Mouse (Mus musculus): ENCODE results near the gene Tubd1. TPM values are rescaled to one million over a fixed set of nuclear protein-coding genes. Genes with fewer than 3 reads are reported as not detected.
"Not testable (repeated sequence)": the region's sequence is repeated elsewhere in the genome, so short reads cannot be mapped to it uniquely, and the experiment has no call there.

Gene Tubd1
- polyA plus RNA-seq, 1 experiment from 2014 or later, result 7.7 TPM

- no peak for ATAC-seq
- no peaks in the 10 kb centered on the region for H3K9me3 ChIP-seq (ENCODE audit: control insufficient read depth, low read length)
- no peak overlapping the region for H3K4me2 ChIP-seq (ENCODE audit: low read length)
- WGBS, result 91% methylated on average over 7 of the region's 7 CpGs
- peaks cover 37% of the 10 kb centered on the region for H3K36me3 ChIP-seq (ENCODE audit: control insufficient read depth, insufficient read depth, low read length)
- no peaks in the 10 kb centered on the region for H3K27me3 ChIP-seq (replicated peaks; ENCODE audit: control insufficient read depth, insufficient read depth, low read length)
- no peak overlapping the region for H3K27ac ChIP-seq (ENCODE audit: low read depth, low read length)
- no peaks in the 10 kb centered on the region for H3K4me1 ChIP-seq (ENCODE audit: control insufficient read depth, insufficient read depth, low read depth, low read length)
- H3K9ac ChIP-seq (ENCODE audit: low read depth, low read length), result no peak overlapping the region
- no peak overlapping the region for H3K4me3 ChIP-seq (ENCODE audit: low read length)
Observed at GRCm38 (mm10) chr11:86519751-86520150, 25.0 kb upstream of the Tubd1 start.

- no peak overlapping the region for H3K27ac ChIP-seq (ENCODE audit: low read depth, low read length)
- no peak for ATAC-seq
- H3K4me1 ChIP-seq (ENCODE audit: control insufficient read depth, insufficient read depth, low read depth, low read length), result no peaks in the 10 kb centered on the region
- H3K4me3 ChIP-seq (ENCODE audit: low read length), result no peak overlapping the region
- WGBS, result 95% methylated on average over 4 of the region's 4 CpGs
- no peaks in the 10 kb centered on the region for H3K9me3 ChIP-seq (ENCODE audit: control insufficient read depth, low read length)
- no peak overlapping the region for H3K9ac ChIP-seq (ENCODE audit: low read depth, low read length)
- H3K36me3 ChIP-seq (ENCODE audit: control insufficient read depth, insufficient read depth, low read length), result peaks cover 16% of the 10 kb centered on the region
- H3K4me2 ChIP-seq (ENCODE audit: low read length), result no peak overlapping the region
- no peaks in the 10 kb centered on the region for H3K27me3 ChIP-seq (replicated peaks; ENCODE audit: control insufficient read depth, insufficient read depth, low read length)
Observed at GRCm38 (mm10) chr11:86527528-86527927, 17.3 kb upstream of the Tubd1 start.

- no peak for ATAC-seq
- 0 out of 2 replicates have a peak, but pooled peaks cover 4% of the 10 kb centered on the region for H3K36me3 ChIP-seq (ENCODE audit: control insufficient read depth, insufficient read depth, low read length)
Observed at GRCm38 (mm10) chr11:86532834-86533233, 12.0 kb upstream of the Tubd1 start.

GRCm38 (mm10) chr11:86533302-86533701, 11.5 kb upstream of the Tubd1 start:
- H3K4me2 ChIP-seq (ENCODE audit: low read length); H3K27ac ChIP-seq (ENCODE audit: low read depth, low read length); H3K4me3 ChIP-seq (ENCODE audit: low read length); H3K9me3 ChIP-seq (ENCODE audit: control insufficient read depth, low read length); H3K27me3 ChIP-seq (replicated peaks; ENCODE audit: control insufficient read depth, insufficient read depth, low read length); H3K4me1 ChIP-seq (ENCODE audit: control insufficient read depth, insufficient read depth, low read depth, low read length); H3K9ac ChIP-seq (ENCODE audit: low read depth, low read length); H3K36me3 ChIP-seq (ENCODE audit: control insufficient read depth, insufficient read depth, low read length); ATAC-seq: not testable (repeated sequence)
- 92% methylated on average over 6 of the region's 6 CpGs for WGBS

More at GRCm38 (mm10) chr11:86532834-86533233, 12.0 kb upstream of the Tubd1 start:
- Histone ChIP-seq H3K9ac (ENCODE audit: low read depth, low read length) (no peak overlapping the region), H3K27ac (ENCODE audit: low read depth, low read length) (no peak overlapping the region), H3K4me1 (ENCODE audit: control insufficient read depth, insufficient read depth, low read depth, low read length) (no peaks in the 10 kb centered on the region), H3K9me3 (ENCODE audit: control insufficient read depth, low read length) (no peaks in the 10 kb centered on the region), H3K4me3 (ENCODE audit: low read length) (no peak overlapping the region), H3K4me2 (ENCODE audit: low read length) (no peak overlapping the region), H3K27me3 (replicated peaks; ENCODE audit: control insufficient read depth, insufficient read depth, low read length) (no peaks in the 10 kb centered on the region)
- 77% methylated on average over 1 of the region's 1 CpGs for WGBS

GRCm38 (mm10) chr11:86534201-86534910, 10.4 kb upstream of the Tubd1 start:
- Histone ChIP-seq H3K4me3 (ENCODE audit: low read length) (no peak overlapping the region), H3K4me1 (ENCODE audit: control insufficient read depth, insufficient read depth, low read depth, low read length) (no peaks in the 10 kb centered on the region), H3K36me3 (ENCODE audit: control insufficient read depth, insufficient read depth, low read length) (0 out of 2 replicates have a peak, but pooled peaks cover 4% of the 10 kb centered on the region), H3K9ac (ENCODE audit: low read depth, low read length) (no peak overlapping the region), H3K27ac (ENCODE audit: low read depth, low read length) (no peak overlapping the region), H3K27me3 (replicated peaks; ENCODE audit: control insufficient read depth, insufficient read depth, low read length) (no peaks in the 10 kb centered on the region), H3K9me3 (ENCODE audit: control insufficient read depth, low read length) (no peaks in the 10 kb centered on the region), H3K4me2 (ENCODE audit: low read length) (no peak overlapping the region)
- 97% methylated on average over 5 of the region's 5 CpGs for WGBS
- no peak for ATAC-seq

GRCm38 (mm10) chr11:86538786-86539185, 6.0 kb upstream of the Tubd1 start:
- no peaks in the 10 kb centered on the region for H3K27me3 ChIP-seq (replicated peaks; ENCODE audit: control insufficient read depth, insufficient read depth, low read length)
- H3K9ac ChIP-seq (ENCODE audit: low read depth, low read length), result no peak overlapping the region

DNA sequence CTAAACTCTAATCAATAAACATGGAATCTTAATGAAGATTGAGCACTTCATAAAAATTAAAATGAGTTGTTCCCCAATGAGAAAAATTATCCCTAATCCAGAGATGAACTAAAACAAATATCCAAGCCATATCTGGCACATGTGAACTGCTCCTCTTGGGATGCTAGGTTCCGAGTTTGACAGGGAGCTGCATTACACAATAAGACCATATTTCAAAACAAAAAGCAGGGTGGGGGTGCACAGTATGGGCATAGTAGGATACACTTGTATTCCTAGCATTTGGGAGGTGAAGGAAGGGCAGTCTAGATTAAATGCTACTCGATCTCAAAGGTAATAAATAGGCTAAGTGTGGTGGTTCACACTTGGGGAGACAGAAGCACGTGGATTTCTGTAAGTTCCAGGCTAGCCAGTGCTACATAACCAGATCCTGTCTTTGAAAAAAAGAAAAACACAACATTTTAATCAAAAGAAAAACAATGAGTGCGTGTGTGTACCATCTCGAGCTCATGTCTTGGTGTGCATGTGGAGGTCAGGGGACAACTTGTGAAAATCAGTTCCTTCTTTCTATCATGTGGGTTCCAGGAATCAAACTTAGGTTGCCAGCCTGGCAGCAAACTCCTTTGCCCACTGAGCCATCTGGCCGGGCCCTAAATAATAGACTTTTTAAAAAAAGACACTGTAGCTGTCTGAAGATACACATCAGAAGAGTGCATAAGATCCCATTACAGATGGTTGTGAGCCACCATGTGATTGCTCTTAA, 4.9 kb upstream of the Tubd1 start:
- Histone ChIP-seq H3K4me2 (ENCODE audit: low read length) (no peak overlapping the region), H3K36me3 (ENCODE audit: control insufficient read depth, insufficient read depth, low read length) (no peaks in the 10 kb centered on the region), H3K4me3 (ENCODE audit: low read length) (no peak overlapping the region), H3K9me3 (ENCODE audit: control insufficient read depth, low read length) (no peaks in the 10 kb centered on the region), H3K9ac (ENCODE audit: low read depth, low read length) (no peak overlapping the region), H3K27ac (ENCODE audit: low read depth, low read length) (no peak overlapping the region), H3K27me3 (replicated peaks; ENCODE audit: control insufficient read depth, insufficient read depth, low read length) (no peaks in the 10 kb centered on the region), H3K4me1 (ENCODE audit: control insufficient read depth, insufficient read depth, low read depth, low read length) (peaks cover 10% of the 10 kb centered on the region)
- WGBS, result 91% methylated on average over 6 of the region's 6 CpGs
- ATAC-seq, result no peak

More at GRCm38 (mm10) chr11:86538786-86539185, 6.0 kb upstream of the Tubd1 start:
- H3K4me3 ChIP-seq (ENCODE audit: low read length), result no peak overlapping the region
- no peak for ATAC-seq
- no peaks in the 10 kb centered on the region for H3K36me3 ChIP-seq (ENCODE audit: control insufficient read depth, insufficient read depth, low read length)
- 95% methylated on average over 4 of the region's 4 CpGs for WGBS
- peaks cover 10% of the 10 kb centered on the region for H3K4me1 ChIP-seq (ENCODE audit: control insufficient read depth, insufficient read depth, low read depth, low read length)
- no peak overlapping the region for H3K27ac ChIP-seq (ENCODE audit: low read depth, low read length)
- no peaks in the 10 kb centered on the region for H3K9me3 ChIP-seq (ENCODE audit: control insufficient read depth, low read length)
- no peak overlapping the region for H3K4me2 ChIP-seq (ENCODE audit: low read length)

DNA sequence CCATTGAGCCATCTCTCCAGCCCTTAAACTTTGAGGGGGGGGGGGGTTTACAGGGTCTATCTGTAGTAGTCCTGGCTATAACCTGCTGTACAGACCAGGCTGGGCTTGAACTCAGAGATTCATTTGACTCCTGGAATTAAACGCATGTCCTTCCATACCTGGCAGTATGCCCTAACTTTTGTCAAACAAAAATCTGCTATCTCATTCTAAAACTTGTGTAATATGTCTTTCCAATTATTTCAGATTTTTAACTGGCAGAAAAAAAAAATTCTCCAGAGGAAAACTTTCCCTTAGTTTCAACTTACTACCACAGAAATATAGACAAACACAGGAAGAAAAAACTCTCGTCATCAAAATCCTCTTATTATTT, 4.3 kb upstream of the Tubd1 start:
- Histone ChIP-seq H3K4me1 (ENCODE audit: control insufficient read depth, insufficient read depth, low read depth, low read length) (peaks cover 12% of the 10 kb centered on the region), H3K4me3 (ENCODE audit: low read length) (no peak overlapping the region), H3K27me3 (replicated peaks; ENCODE audit: control insufficient read depth, insufficient read depth, low read length) (no peaks in the 10 kb centered on the region), H3K36me3 (ENCODE audit: control insufficient read depth, insufficient read depth, low read length) (no peaks in the 10 kb centered on the region), H3K27ac (ENCODE audit: low read depth, low read length) (no peak overlapping the region), H3K9me3 (ENCODE audit: control insufficient read depth, low read length) (no peaks in the 10 kb centered on the region), H3K4me2 (ENCODE audit: low read length) (no peak overlapping the region), H3K9ac (ENCODE audit: low read depth, low read length) (no peak overlapping the region)
- no peak for ATAC-seq
- WGBS, result 96% methylated on average over 2 of the region's 2 CpGs

DNA sequence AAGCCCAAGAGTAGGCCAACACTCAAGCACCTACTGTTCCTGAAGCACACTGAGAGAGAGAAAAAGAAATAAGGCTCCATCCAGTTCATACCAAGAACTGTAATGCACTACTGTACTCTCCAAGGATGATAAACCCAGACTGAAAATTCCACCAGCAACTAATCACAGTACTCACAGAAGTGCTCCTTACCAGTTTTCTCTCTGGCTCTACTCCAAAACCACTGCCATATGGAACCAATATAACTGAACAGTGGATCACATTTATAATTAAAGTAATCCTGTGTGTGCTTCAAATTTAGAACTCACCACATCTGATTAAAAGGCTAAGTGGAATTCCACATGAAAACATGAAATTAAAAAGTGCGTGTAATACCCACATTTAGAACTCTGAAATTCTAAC, 1.9 kb upstream of the Tubd1 start:
- Histone ChIP-seq H3K4me2 (ENCODE audit: low read length) (no peak overlapping the region), H3K9me3 (ENCODE audit: control insufficient read depth, low read length) (no peaks in the 10 kb centered on the region), H3K4me1 (ENCODE audit: control insufficient read depth, insufficient read depth, low read depth, low read length) (peaks cover 15% of the 10 kb centered on the region), H3K9ac (ENCODE audit: low read depth, low read length) (no peak overlapping the region), H3K27me3 (replicated peaks; ENCODE audit: control insufficient read depth, insufficient read depth, low read length) (no peaks in the 10 kb centered on the region), H3K4me3 (ENCODE audit: low read length) (no peak overlapping the region), H3K27ac (ENCODE audit: low read depth, low read length) (no peak overlapping the region), H3K36me3 (ENCODE audit: control insufficient read depth, insufficient read depth, low read length) (no peaks in the 10 kb centered on the region)
- no peak for ATAC-seq
- WGBS, result 93% methylated on average over 1 of the region's 1 CpGs
